ENCODE assay signal across 15 mouse cellular contexts in genomic region chr2:38135427-38135826, GRCm38 (mm10).
DNase-seq lines count a peak whose midpoint lies in the region; ATAC-seq and TF ChIP-seq lines count a peak whose summit lies in the region.
"Had no signal": no experiment of that assay in that cellular context is flagged by ENCODE, and none has a peak within 500 bp of the region (broad histone marks: within the 10 kb centered on the region; RNA-seq: fewer than 3 reads in every experiment).

No protein-coding gene starts in this region.

- no peak overlapping the region for H3K4me2 ChIP-seq in embryonic facial prominence, embryonic 11.5 days (ENCODE audit: low read depth, low read length)
- H3K4me2 ChIP-seq in midbrain, embryonic 14.5 days (ENCODE audit: low read length), result no peak overlapping the region
- no peak overlapping the region for H3K4me2 ChIP-seq in midbrain, embryonic 16.5 days (ENCODE audit: low read length)
- H3K4me2 ChIP-seq in hindbrain, postnatal 0 days (ENCODE audit: low read depth, low read length), result no peak overlapping the region
- H3K4me2 ChIP-seq: liver, embryonic 13.5 days had no signal

- DNase-seq in embryonic facial prominence, embryonic 11.5 days (ENCODE audit: low spot score), result peak; percentile 21
- DNase-seq in embryonic facial prominence, embryonic 10.5 days (ENCODE audit: low spot score), result no peak
- DNase-seq in midbrain, embryonic 14.5 days, result peak; percentile 75
- DNase-seq in cerebellum, adult 8-10 months, result peak; percentile 16
- peak; percentile 74 for DNase-seq in hindbrain, postnatal 0 days (ENCODE audit: low spot score)
- DNase-seq in thymus, postnatal 4 days, result no peak
- DNase-seq in thymus, postnatal 36 days, result no peak
- DNase-seq: adrenal gland, postnatal 25 days; heart, adult 18-20 months; heart, postnatal 36 days; kidney, adult 2 months; liver, embryonic 13.5 days had no signal

- H3K4me3 ChIP-seq in embryonic facial prominence, embryonic 11.5 days (ENCODE audit: low read depth, low read length), result no peak overlapping the region
- no peak overlapping the region for H3K4me3 ChIP-seq in embryonic facial prominence, embryonic 10.5 days
- no peak overlapping the region for H3K4me3 ChIP-seq in midbrain, embryonic 14.5 days (replicated peaks; ENCODE audit: low read depth, low read length)
- no peak overlapping the region for H3K4me3 ChIP-seq in midbrain, embryonic 16.5 days (ENCODE audit: low read depth, low read length)
- H3K4me3 ChIP-seq in hindbrain, postnatal 0 days (ENCODE audit: low read length), result no peak overlapping the region
- H3K4me3 ChIP-seq: liver, embryonic 13.5 days had no signal

- H3K27ac ChIP-seq in embryonic facial prominence, embryonic 11.5 days (replicated peaks; ENCODE audit: low read depth, low read length), result no peak overlapping the region
- no peak overlapping the region for H3K27ac ChIP-seq in embryonic facial prominence, embryonic 10.5 days (replicated peaks)
- H3K27ac ChIP-seq in midbrain, embryonic 14.5 days (replicated peaks; ENCODE audit: low read depth, low read length), result no peak overlapping the region
- H3K27ac ChIP-seq in midbrain, embryonic 16.5 days (ENCODE audit: low read length), result no peak overlapping the region
- H3K27ac ChIP-seq in hindbrain, postnatal 0 days, result no peak overlapping the region
- H3K27ac ChIP-seq: liver, embryonic 13.5 days; stomach, postnatal 0 days had no signal

- H3K27me3 ChIP-seq in embryonic facial prominence, embryonic 11.5 days (ENCODE audit: control insufficient read depth, insufficient read depth, low read length), result no peaks in the 10 kb centered on the region
- 0 out of 2 replicates have a peak, but pooled peaks cover 5% of the 10 kb centered on the region for H3K27me3 ChIP-seq in embryonic facial prominence, embryonic 10.5 days (replicated peaks; ENCODE audit: low read depth, poor library complexity, severe bottlenecking)
- H3K27me3 ChIP-seq in midbrain, embryonic 14.5 days (ENCODE audit: control insufficient read depth, insufficient read depth, low read length), result no peaks in the 10 kb centered on the region
- no peaks in the 10 kb centered on the region for H3K27me3 ChIP-seq in midbrain, embryonic 16.5 days (ENCODE audit: control insufficient read depth, insufficient read depth, low read depth, low read length)
- H3K27me3 ChIP-seq in hindbrain, postnatal 0 days (ENCODE audit: insufficient read depth, low read length), result no peaks in the 10 kb centered on the region
- H3K27me3 ChIP-seq: liver, embryonic 13.5 days; Patski had no signal

- ATAC-seq in embryonic facial prominence, embryonic 11.5 days (replicated peaks; ENCODE audit: insufficient number of reproducible peaks, low FRiP score, low TSS enrichment, low read depth), result no peak
- no peak; the same call in 1 of the 2 replicates for ATAC-seq in midbrain, embryonic 14.5 days (ENCODE audit: low FRiP score, low TSS enrichment)
- no peak for ATAC-seq in midbrain, embryonic 16.5 days
- peak; percentile 40; the same call in 1 of the 2 replicates for ATAC-seq in hindbrain, postnatal 0 days
- ATAC-seq: Patski had no signal

- no peak for TF ChIP-seq CTCF in hindbrain, postnatal 0 days (IDR thresholded peaks at IDR 0.05; ENCODE audit: low read depth)

- H3K36me3 ChIP-seq in embryonic facial prominence, embryonic 11.5 days (replicated peaks; ENCODE audit: control insufficient read depth, insufficient read depth, low read depth, low read length), result no peaks in the 10 kb centered on the region
- H3K36me3 ChIP-seq in embryonic facial prominence, embryonic 10.5 days (replicated peaks), result no peaks in the 10 kb centered on the region
- H3K36me3 ChIP-seq in midbrain, embryonic 14.5 days (ENCODE audit: control insufficient read depth, insufficient read depth, low read length), result no peaks in the 10 kb centered on the region
- no peaks in the 10 kb centered on the region for H3K36me3 ChIP-seq in midbrain, embryonic 16.5 days (ENCODE audit: control insufficient read depth, insufficient read depth, low read length)
- H3K36me3 ChIP-seq in hindbrain, postnatal 0 days (ENCODE audit: insufficient read depth, low read length), result no peaks in the 10 kb centered on the region
- H3K36me3 ChIP-seq: liver, embryonic 13.5 days had no signal

- H3K9me3 ChIP-seq in embryonic facial prominence, embryonic 11.5 days (replicated peaks; ENCODE audit: control insufficient read depth, low read length), result no peaks in the 10 kb centered on the region
- no peaks in the 10 kb centered on the region for H3K9me3 ChIP-seq in embryonic facial prominence, embryonic 10.5 days
- H3K9me3 ChIP-seq in midbrain, embryonic 14.5 days (ENCODE audit: control insufficient read depth, low read length), result no peaks in the 10 kb centered on the region
- H3K9me3 ChIP-seq in midbrain, embryonic 16.5 days (replicated peaks; ENCODE audit: control insufficient read depth, low read length, poor library complexity, severe bottlenecking), result no peaks in the 10 kb centered on the region
- H3K9me3 ChIP-seq in hindbrain, postnatal 0 days (ENCODE audit: low read length), result no peaks in the 10 kb centered on the region
- H3K9me3 ChIP-seq: liver, embryonic 13.5 days had no signal

- 63% methylated on average over 3 of the region's 3 CpGs for WGBS in embryonic facial prominence, embryonic 11.5 days
- 65% methylated on average over 3 of the region's 3 CpGs for WGBS in embryonic facial prominence, embryonic 10.5 days
- 54% methylated on average over 3 of the region's 3 CpGs for WGBS in midbrain, embryonic 14.5 days
- 36% methylated on average over 3 of the region's 3 CpGs for WGBS in midbrain, embryonic 16.5 days
- 53% methylated on average over 3 of the region's 3 CpGs for WGBS in hindbrain, postnatal 0 days

- H3K9ac ChIP-seq in embryonic facial prominence, embryonic 11.5 days (replicated peaks; ENCODE audit: low read length), result no peak overlapping the region
- H3K9ac ChIP-seq in midbrain, embryonic 14.5 days (replicated peaks; ENCODE audit: low read length), result no peak overlapping the region
- H3K9ac ChIP-seq in midbrain, embryonic 16.5 days (ENCODE audit: low read depth, low read length), result no peak overlapping the region
- no peak overlapping the region for H3K9ac ChIP-seq in hindbrain, postnatal 0 days (replicated peaks; ENCODE audit: low read length)
- H3K9ac ChIP-seq: liver, embryonic 13.5 days had no signal

- no peaks in the 10 kb centered on the region for H3K4me1 ChIP-seq in embryonic facial prominence, embryonic 11.5 days (ENCODE audit: control insufficient read depth, insufficient read depth, low read length)
- peaks cover 20% of the 10 kb centered on the region for H3K4me1 ChIP-seq in embryonic facial prominence, embryonic 10.5 days
- peaks cover 19% of the 10 kb centered on the region for H3K4me1 ChIP-seq in midbrain, embryonic 14.5 days (ENCODE audit: control insufficient read depth, insufficient read depth, low read length)
- peaks cover 4% of the 10 kb centered on the region; the same call in 1 of the 2 replicates for H3K4me1 ChIP-seq in midbrain, embryonic 16.5 days (ENCODE audit: control insufficient read depth, insufficient read depth, low read length)
- no peaks in the 10 kb centered on the region for H3K4me1 ChIP-seq in hindbrain, postnatal 0 days (ENCODE audit: insufficient read depth, low read length)

Comparison
In these comparisons a context has a peak if more than half of its experiments do, and no peak if none do; other contexts are left out.
1. DNase-seq: peak in embryonic facial prominence, embryonic 11.5 days (single experiment), midbrain, embryonic 14.5 days (single experiment), cerebellum, adult 8-10 months (single experiment) and hindbrain, postnatal 0 days (single experiment); none in embryonic facial prominence, embryonic 10.5 days (single experiment), thymus, postnatal 4 days (single experiment) and thymus, postnatal 36 days (0 of 2).